Mouse (Mus musculus): ENCODE measurements around the gene Abat.

Abat gene

GRCm38 (mm10) chr16:8636867-8637216 lies 123.6 kb downstream of the Abat start:
- DNase-seq (ENCODE audit: low spot score in 2 of 2) = no peak

DNA sequence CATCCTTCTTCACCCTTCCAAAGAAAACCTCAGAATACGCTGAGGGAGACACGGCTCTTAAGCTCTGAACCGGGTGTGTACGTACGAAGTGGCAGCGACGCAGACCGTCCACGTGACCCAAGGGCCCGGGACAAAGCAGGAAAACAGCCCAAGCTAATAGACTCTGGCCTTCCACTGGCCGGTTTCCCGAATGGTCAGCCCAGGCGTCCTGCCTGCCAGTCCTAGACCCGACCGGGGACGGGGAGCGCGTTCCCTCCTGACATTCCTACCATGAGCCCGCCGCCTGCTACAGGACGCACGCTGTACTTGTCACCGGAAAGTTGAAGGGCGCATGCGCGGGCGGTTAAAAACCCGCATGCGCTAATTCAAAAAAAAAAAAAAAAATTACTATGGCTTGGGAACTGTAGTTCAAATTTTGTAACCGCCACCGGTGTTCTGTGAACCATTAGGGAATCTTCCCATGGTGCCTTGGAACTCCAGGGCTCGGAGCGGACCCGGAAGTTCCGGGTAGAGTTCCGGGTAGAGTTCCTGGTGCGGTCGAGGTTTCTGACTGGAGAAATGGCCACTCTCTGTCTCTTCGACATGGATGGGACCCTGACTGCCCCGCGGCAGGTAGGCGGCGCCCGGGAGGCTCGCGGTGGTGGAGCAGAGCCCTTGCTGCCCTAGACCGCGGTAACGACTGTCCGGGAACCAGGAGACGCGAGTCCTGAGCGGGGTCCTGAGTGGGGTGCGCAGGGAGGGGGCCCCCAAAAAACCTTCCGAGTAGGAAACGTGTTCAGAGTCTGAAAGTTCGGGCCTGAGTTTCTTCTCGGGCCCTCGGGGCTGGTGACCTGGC lies 124.2 kb downstream of the Abat start, which contains the start of the genes Pmm2 and Tmem186:
TSS of gene Pmm2 (plus strand) at position 458 of the 835 bp plus-strand sequence.
TSS of gene Tmem186 (minus strand) at position 496 of the 835 bp plus-strand sequence.
- peak; percentile 87 to 89 for DNase-seq (ENCODE audit: low spot score in 2 of 2)

DNA sequence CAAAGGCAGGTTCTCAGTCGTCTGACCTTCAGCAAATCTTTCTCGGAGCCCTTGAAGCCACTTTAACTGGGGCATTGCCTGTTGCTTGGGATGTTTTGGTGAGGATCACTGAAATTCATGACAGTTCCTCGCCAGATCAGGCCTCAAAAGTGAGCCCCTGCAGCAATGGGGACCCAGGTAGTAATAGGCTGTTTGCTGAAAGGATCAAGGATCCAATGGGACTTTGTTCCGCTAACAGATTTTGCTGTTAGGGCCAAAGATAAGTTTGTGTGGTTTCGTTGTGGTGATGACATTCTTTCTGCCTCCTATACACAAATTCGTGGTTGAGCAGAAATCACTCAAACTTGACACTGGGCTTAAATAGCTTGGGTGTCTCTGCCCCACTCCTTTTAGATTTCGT lies 124.9 kb downstream of the Abat start:
- no peak for DNase-seq (ENCODE audit: low spot score in 2 of 2)

GRCm38 (mm10) chr16:8639466-8640191 lies 126.4 kb downstream of the Abat start:
- no peak for DNase-seq (ENCODE audit: low spot score in 2 of 2)

GRCm38 (mm10) chr16:8643855-8644254 lies 130.6 kb downstream of the Abat start:
- peak; percentile 48 to 64 for DNase-seq (ENCODE audit: low spot score in 2 of 2)

GRCm38 (mm10) chr16:8645546-8645945 lies 132.3 kb downstream of the Abat start:
- DNase-seq (ENCODE audit: low spot score in 2 of 2) = no peak

DNA sequence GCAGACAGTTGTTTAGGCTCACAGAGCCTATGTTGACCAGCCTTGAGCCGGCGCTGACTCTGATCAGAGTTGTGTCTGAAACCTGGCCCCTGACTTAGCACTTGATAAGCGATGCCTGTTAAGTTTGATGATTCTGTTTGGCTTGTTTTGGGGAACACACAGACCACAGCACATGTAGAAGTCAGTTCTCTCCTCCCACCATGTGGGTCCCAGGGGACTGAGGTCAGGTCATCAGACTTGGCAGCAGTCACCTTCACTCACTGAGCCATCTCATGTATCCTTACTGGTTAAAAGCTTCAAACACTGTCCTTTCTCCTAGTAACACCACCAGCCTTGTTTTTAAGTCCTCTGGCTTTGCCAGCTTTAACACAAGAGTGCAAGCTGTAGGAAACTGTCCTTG lies 136.8 kb downstream of the Abat start:
- no peak for DNase-seq (ENCODE audit: low spot score in 2 of 2)

- DNase-seq (ENCODE audit: low spot score in 2 of 2) = no peak
Observed at GRCm38 (mm10) chr16:8655108-8655507, 141.9 kb downstream of the Abat start.

GRCm38 (mm10) chr16:8655599-8655998 lies 142.4 kb downstream of the Abat start:
- no peak for DNase-seq (ENCODE audit: low spot score in 2 of 2)

GRCm38 (mm10) chr16:8656256-8656655 lies 143.0 kb downstream of the Abat start:
- DNase-seq (ENCODE audit: low spot score in 2 of 2) = no peak

- DNase-seq (ENCODE audit: low spot score in 2 of 2) = no peak
Observed at GRCm38 (mm10) chr16:8658349-8658748, 145.1 kb downstream of the Abat start.

GRCm38 (mm10) chr16:8658764-8659163 lies 145.5 kb downstream of the Abat start:
- DNase-seq (ENCODE audit: low spot score in 2 of 2) = no peak

- DNase-seq (ENCODE audit: low spot score in 2 of 2) = no peak
Observed at GRCm38 (mm10) chr16:8663022-8663421, 149.8 kb downstream of the Abat start.

DNA sequence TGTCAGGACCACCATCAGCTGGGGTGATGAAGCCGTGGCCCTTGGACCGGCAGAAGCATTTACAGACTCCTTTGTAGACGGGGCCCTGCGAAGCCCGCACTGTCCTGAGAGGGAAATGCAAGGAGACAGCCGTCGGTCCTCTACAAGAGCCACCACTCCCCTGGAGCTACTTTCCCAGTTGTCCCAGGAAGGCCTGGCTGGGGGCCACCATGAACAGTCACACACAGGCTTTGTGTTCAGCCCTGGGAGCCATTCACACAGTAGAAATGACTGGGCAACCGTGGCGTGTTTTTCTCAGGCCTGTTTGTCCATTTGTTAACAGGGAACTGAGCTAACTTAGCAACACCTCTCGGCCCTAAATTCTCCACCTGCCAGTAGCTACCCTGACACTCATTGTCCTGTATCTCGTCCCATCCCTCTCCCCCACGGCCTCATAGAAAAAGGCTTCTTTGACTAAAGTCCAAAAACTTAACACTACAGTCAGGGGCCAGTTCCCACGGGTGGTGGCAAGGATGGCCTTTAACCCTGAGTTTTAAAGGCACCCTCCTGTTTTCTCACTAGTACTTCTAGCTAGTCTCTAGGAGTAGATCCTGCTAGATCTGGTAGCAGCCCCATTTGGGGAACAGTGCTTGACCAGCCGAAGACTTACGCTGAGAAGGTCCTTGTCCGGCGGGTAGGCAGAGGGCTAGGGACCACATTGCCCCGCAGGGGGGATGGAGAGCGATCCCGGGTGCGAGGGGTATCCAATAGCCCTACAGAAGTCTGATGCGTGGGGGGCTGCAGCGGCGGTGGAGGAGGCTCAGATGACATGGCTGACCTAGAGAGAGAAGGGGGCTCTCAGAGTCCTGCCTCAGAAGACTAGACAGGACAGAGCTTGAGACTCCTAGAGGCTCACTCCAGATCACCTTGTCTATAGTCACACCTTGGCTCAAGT lies 150.6 kb downstream of the Abat start:
- peak in 1 of 2 experiments; percentile 25 for DNase-seq (ENCODE audit: low spot score in 2 of 2)

- no peak for DNase-seq (ENCODE audit: low spot score in 2 of 2)
Observed at GRCm38 (mm10) chr16:8665367-8665766, 152.1 kb downstream of the Abat start.

- DNase-seq (ENCODE audit: low spot score in 2 of 2) = no peak
Observed at GRCm38 (mm10) chr16:8666452-8666851, 153.2 kb downstream of the Abat start.

GRCm38 (mm10) chr16:8667261-8667660 lies 154.0 kb downstream of the Abat start:
- no peak for DNase-seq (ENCODE audit: low spot score in 2 of 2)

DNA sequence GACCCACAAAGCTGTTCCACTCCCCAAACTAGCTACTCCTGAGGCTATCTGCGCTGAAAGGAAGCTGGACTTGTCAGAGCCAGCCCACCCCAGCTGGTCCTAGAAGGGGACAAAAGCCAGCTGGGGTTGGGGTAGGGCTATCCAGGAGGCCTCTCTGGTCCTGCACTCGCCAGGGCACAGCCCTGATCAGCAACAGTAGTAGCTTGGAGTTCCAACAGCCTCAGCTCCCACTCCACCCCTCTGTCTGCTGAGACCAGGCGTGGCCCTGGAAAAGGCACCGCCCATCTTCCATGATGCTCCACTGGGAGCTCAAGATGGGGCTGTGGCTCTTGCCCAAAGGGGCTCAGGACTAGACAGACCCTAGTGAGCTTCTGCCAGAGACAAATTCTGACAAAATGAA lies 154.6 kb downstream of the Abat start:
- DNase-seq (ENCODE audit: low spot score in 2 of 2) = no peak

- DNase-seq (ENCODE audit: low spot score in 2 of 2) = no peak
Observed at GRCm38 (mm10) chr16:8668386-8668785, 155.2 kb downstream of the Abat start.

DNA sequence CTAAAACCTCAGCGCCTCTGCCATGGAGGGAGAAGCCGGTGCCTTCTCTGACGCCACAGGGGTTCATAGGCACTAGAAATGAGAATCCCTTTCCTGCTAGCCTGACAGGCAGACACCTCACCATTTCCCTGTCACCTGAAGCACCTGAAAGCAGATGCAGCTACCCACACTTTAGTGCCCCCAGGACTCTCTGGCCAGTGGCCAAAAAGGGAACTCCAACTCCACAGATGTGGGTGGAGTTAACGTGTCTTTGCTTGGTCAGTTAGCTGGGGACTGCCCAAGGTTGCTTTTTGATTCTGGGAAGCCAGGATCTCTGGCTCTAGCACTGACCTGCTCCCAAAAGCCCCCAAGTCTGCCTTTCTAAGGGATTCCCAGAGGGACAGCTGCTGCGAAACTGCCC lies 156.2 kb downstream of the Abat start:
- DNase-seq (ENCODE audit: low spot score in 2 of 2) = no peak

DNA sequence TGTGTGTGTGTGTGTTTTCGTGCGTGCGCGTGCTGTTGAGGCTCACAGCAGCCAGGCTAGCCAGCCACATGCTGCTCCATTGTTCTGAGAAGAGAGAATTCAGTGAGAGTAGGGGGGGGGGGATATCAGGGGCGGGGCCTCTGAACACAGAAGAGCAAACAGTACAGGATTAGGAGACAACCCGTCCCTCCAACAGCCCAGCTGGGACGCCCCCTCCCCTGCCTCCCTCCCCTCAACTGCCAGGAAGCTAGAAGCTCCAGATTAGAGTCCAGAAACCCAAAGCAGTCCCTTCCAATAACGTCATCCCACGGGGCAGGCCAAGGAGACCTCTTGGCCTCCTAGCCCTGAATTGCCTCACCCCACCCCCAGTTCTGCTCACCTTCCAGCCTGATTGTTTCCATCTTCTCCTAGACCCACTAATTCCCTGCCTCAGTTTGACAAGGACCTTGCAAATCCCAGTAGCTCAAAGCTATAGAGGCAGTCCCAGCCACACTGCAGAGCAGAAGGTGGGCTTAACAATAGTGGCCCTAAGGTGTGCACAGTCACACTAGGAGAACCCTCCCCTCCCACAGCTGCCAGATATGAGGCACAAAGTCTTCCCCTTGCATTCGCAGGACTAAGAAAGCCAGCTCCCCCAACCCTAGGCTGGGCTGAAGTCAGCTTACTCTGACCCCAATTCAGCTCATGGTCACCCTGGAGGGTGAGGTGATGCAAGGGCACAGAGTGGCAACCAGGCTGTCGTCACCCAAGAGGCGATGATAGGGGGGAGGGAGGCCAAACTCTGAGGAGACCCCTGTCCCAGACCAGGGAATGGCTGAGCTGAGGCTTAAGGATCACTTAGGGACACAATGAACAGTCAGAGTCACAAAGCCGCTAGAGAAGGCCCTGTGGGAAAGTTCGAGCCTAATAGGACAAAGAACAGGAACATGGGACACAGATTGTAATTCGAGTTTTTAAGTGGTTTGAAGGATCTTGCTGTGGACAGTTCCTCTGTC lies 157.1 kb downstream of the Abat start:
- DNase-seq (ENCODE audit: low spot score in 2 of 2) = no peak

All from right cerebral cortex, adult 2 months (tissue).